Mouse (Mus musculus): ENCODE data around the gene Lrig1. TPM values are rescaled to one million over a fixed set of nuclear protein-coding genes. Genes with fewer than 3 reads are reported as not detected.

Lrig1 gene
- polyA plus RNA-seq, 1 experiment = 12.1 TPM

- Histone ChIP-seq H3K36me3 (ENCODE audit: control insufficient read depth, insufficient read depth, low read length) (no peaks in the 10 kb centered on the region), H3K4me3 (ENCODE audit: insufficient read depth, low read depth, low read length) (no peak overlapping the region), H3K27ac (ENCODE audit: insufficient read depth, low read depth, low read length) (no peak overlapping the region), H3K4me1 (ENCODE audit: control insufficient read depth, insufficient read depth, low read length) (peaks cover 29% of the 10 kb centered on the region), H3K27me3 (replicated peaks; ENCODE audit: control insufficient read depth, insufficient read depth, low read length) (no peaks in the 10 kb centered on the region)
- TF ChIP-seq CTCF (conservative IDR thresholded peaks at IDR 0.05; ENCODE audit: insufficient read depth, insufficient read length, low read depth, low read length) (no peak), POLR2A (IDR thresholded peaks at IDR 0.05; ENCODE audit: low read depth, low read length) (no peak)
- WGBS = 86% methylated on average over 2 of the region's 2 CpGs
- no peak for DNase-seq
These were observed 56.0 kb downstream of the Lrig1 start for GRCm38 (mm10) chr6:94643989-94644388.

GRCm38 (mm10) chr6:94642048-94642447, 57.9 kb downstream of the Lrig1 start:
- TF ChIP-seq POLR2A (IDR thresholded peaks at IDR 0.05; ENCODE audit: low read depth, low read length) (no peak), CTCF (conservative IDR thresholded peaks at IDR 0.05; ENCODE audit: insufficient read depth, insufficient read length, low read depth, low read length) (no peak)
- H3K27me3 ChIP-seq (replicated peaks; ENCODE audit: control insufficient read depth, insufficient read depth, low read length) = no peaks in the 10 kb centered on the region
- WGBS = 94% methylated on average over 1 of the region's 1 CpGs
- no peak overlapping the region for H3K27ac ChIP-seq (ENCODE audit: insufficient read depth, low read depth, low read length)
- H3K4me1 ChIP-seq (ENCODE audit: control insufficient read depth, insufficient read depth, low read length) = peaks cover 17% of the 10 kb centered on the region
- H3K4me3 ChIP-seq (ENCODE audit: insufficient read depth, low read depth, low read length) = no peak overlapping the region
- DNase-seq = no peak
- no peaks in the 10 kb centered on the region for H3K36me3 ChIP-seq (ENCODE audit: control insufficient read depth, insufficient read depth, low read length)

- Histone ChIP-seq H3K4me1 (ENCODE audit: control insufficient read depth, insufficient read depth, low read length) (peaks cover 4% of the 10 kb centered on the region), H3K4me3 (ENCODE audit: insufficient read depth, low read depth, low read length) (no peak overlapping the region), H3K27ac (ENCODE audit: insufficient read depth, low read depth, low read length) (no peak overlapping the region), H3K36me3 (ENCODE audit: control insufficient read depth, insufficient read depth, low read length) (no peaks in the 10 kb centered on the region), H3K27me3 (replicated peaks; ENCODE audit: control insufficient read depth, insufficient read depth, low read length) (no peaks in the 10 kb centered on the region)
- no peak for TF ChIP-seq CTCF (conservative IDR thresholded peaks at IDR 0.05; ENCODE audit: insufficient read depth, insufficient read length, low read depth, low read length)
- no peak for TF ChIP-seq POLR2A (IDR thresholded peaks at IDR 0.05; ENCODE audit: low read depth, low read length)
- 42% methylated on average over 7 of the region's 7 CpGs for WGBS
- DNase-seq = no peak
These were observed 59.7 kb downstream of the Lrig1 start for GRCm38 (mm10) chr6:94640297-94640696.

GRCm38 (mm10) chr6:94637024-94637434, 62.9 kb downstream of the Lrig1 start:
- Histone ChIP-seq H3K27ac (ENCODE audit: insufficient read depth, low read depth, low read length) (no peak overlapping the region), H3K36me3 (ENCODE audit: control insufficient read depth, insufficient read depth, low read length) (no peaks in the 10 kb centered on the region), H3K4me1 (ENCODE audit: control insufficient read depth, insufficient read depth, low read length) (no peaks in the 10 kb centered on the region), H3K4me3 (ENCODE audit: insufficient read depth, low read depth, low read length) (no peak overlapping the region), H3K27me3 (replicated peaks; ENCODE audit: control insufficient read depth, insufficient read depth, low read length) (no peaks in the 10 kb centered on the region)
- no peak for DNase-seq
- TF ChIP-seq CTCF (conservative IDR thresholded peaks at IDR 0.05; ENCODE audit: insufficient read depth, insufficient read length, low read depth, low read length) (no peak), POLR2A (IDR thresholded peaks at IDR 0.05; ENCODE audit: low read depth, low read length) (no peak)
- 76% methylated on average over 5 of the region's 5 CpGs for WGBS

GRCm38 (mm10) chr6:94635343-94635742, 64.6 kb downstream of the Lrig1 start:
- Histone ChIP-seq H3K4me1 (ENCODE audit: control insufficient read depth, insufficient read depth, low read length) (no peaks in the 10 kb centered on the region), H3K36me3 (ENCODE audit: control insufficient read depth, insufficient read depth, low read length) (no peaks in the 10 kb centered on the region), H3K27ac (ENCODE audit: insufficient read depth, low read depth, low read length) (no peak overlapping the region), H3K27me3 (replicated peaks; ENCODE audit: control insufficient read depth, insufficient read depth, low read length) (no peaks in the 10 kb centered on the region), H3K4me3 (ENCODE audit: insufficient read depth, low read depth, low read length) (no peak overlapping the region)
- DNase-seq = no peak
- WGBS = 69% methylated on average over 1 of the region's 1 CpGs
- TF ChIP-seq CTCF (conservative IDR thresholded peaks at IDR 0.05; ENCODE audit: insufficient read depth, insufficient read length, low read depth, low read length) (no peak), POLR2A (IDR thresholded peaks at IDR 0.05; ENCODE audit: low read depth, low read length) (no peak)

- DNase-seq = no peak
- Histone ChIP-seq H3K4me1 (ENCODE audit: control insufficient read depth, insufficient read depth, low read length) (no peaks in the 10 kb centered on the region), H3K27ac (ENCODE audit: insufficient read depth, low read depth, low read length) (no peak overlapping the region), H3K36me3 (ENCODE audit: control insufficient read depth, insufficient read depth, low read length) (no peaks in the 10 kb centered on the region), H3K4me3 (ENCODE audit: insufficient read depth, low read depth, low read length) (no peak overlapping the region), H3K27me3 (replicated peaks; ENCODE audit: control insufficient read depth, insufficient read depth, low read length) (no peaks in the 10 kb centered on the region)
- TF ChIP-seq CTCF (conservative IDR thresholded peaks at IDR 0.05; ENCODE audit: insufficient read depth, insufficient read length, low read depth, low read length) (no peak), POLR2A (IDR thresholded peaks at IDR 0.05; ENCODE audit: low read depth, low read length) (no peak)
- WGBS = 56% methylated on average over 9 of the region's 9 CpGs
These were observed 65.2 kb downstream of the Lrig1 start for GRCm38 (mm10) chr6:94634710-94635109.

GRCm38 (mm10) chr6:94634274-94634673, 65.7 kb downstream of the Lrig1 start:
- H3K4me3 ChIP-seq (ENCODE audit: insufficient read depth, low read depth, low read length) = no peak overlapping the region
- H3K27ac ChIP-seq (ENCODE audit: insufficient read depth, low read depth, low read length) = no peak overlapping the region
- 73% methylated on average over 4 of the region's 4 CpGs for WGBS

GRCm38 (mm10) chr6:94631779-94632082, 68.2 kb downstream of the Lrig1 start:
- Histone ChIP-seq H3K36me3 (ENCODE audit: control insufficient read depth, insufficient read depth, low read length) (no peaks in the 10 kb centered on the region), H3K4me1 (ENCODE audit: control insufficient read depth, insufficient read depth, low read length) (no peaks in the 10 kb centered on the region), H3K27ac (ENCODE audit: insufficient read depth, low read depth, low read length) (no peak overlapping the region), H3K4me3 (ENCODE audit: insufficient read depth, low read depth, low read length) (no peak overlapping the region), H3K27me3 (replicated peaks; ENCODE audit: control insufficient read depth, insufficient read depth, low read length) (no peaks in the 10 kb centered on the region)
- no peak for DNase-seq
- TF ChIP-seq POLR2A (IDR thresholded peaks at IDR 0.05; ENCODE audit: low read depth, low read length) = no peak
- no peak for TF ChIP-seq CTCF (conservative IDR thresholded peaks at IDR 0.05; ENCODE audit: insufficient read depth, insufficient read length, low read depth, low read length)
- WGBS = 94% methylated on average over 6 of the region's 6 CpGs

More at GRCm38 (mm10) chr6:94634274-94634673, 65.7 kb downstream of the Lrig1 start:
- no peaks in the 10 kb centered on the region for H3K36me3 ChIP-seq (ENCODE audit: control insufficient read depth, insufficient read depth, low read length)
- TF ChIP-seq POLR2A (IDR thresholded peaks at IDR 0.05; ENCODE audit: low read depth, low read length) (no peak), CTCF (conservative IDR thresholded peaks at IDR 0.05; ENCODE audit: insufficient read depth, insufficient read length, low read depth, low read length) (no peak)
- H3K4me1 ChIP-seq (ENCODE audit: control insufficient read depth, insufficient read depth, low read length) = no peaks in the 10 kb centered on the region
- DNase-seq = no peak
- no peaks in the 10 kb centered on the region for H3K27me3 ChIP-seq (replicated peaks; ENCODE audit: control insufficient read depth, insufficient read depth, low read length)

Measured in kidney, adult 2 months (tissue).